Mouse (Mus musculus) thymus, adult 2 months (tissue): ENCODE results near the gene Pxt1. TPM values are rescaled to one million over a fixed set of nuclear protein-coding genes. Genes with fewer than 3 reads are reported as not detected.
A peak's percentile ranks its signal among the peaks of the same experiment; 100 is the strongest.

Source experiments
- DNase-seq: peaks from one replicate; pipeline ENCODE4 v3.0.0; 2021
- H3K27ac ChIP-seq: fragments of 200-500 bp; 2 replicates; pipeline ENCODE4 v1.5.1; 2012; ENCODE audit warnings: low read length, control low read depth; ENCODE audit not compliant: control insufficient read depth, insufficient read depth
- H3K27me3 ChIP-seq: fragments of 200-500 bp; 2 replicates; pipeline ENCODE4 v1.6.1; 2012; ENCODE audit warnings: mild to moderate bottlenecking, low read length, moderate library complexity, mixed read lengths; ENCODE audit not compliant: control insufficient read depth, insufficient read depth
- H3K36me3 ChIP-seq: fragments of 200-500 bp; 2 replicates; pipeline ENCODE4 v1.6.1; 2012; ENCODE audit warnings: mild to moderate bottlenecking, low read length, moderate library complexity; ENCODE audit not compliant: control insufficient read depth, insufficient read depth
- H3K4me1 ChIP-seq: fragments of 200-500 bp; replicated peaks from 2 replicates; pipeline ENCODE4 v1.6.1; 2012; ENCODE audit warnings: low read length; ENCODE audit not compliant: control insufficient read depth, insufficient read depth
- H3K4me3 ChIP-seq: fragments of 200-500 bp; 2 replicates; pipeline ENCODE4 v1.5.1; 2012; ENCODE audit warnings: mild to moderate bottlenecking, low read length, control low read depth, moderate library complexity; ENCODE audit not compliant: control insufficient read depth, insufficient read depth
- CTCF ChIP-seq: fragments of 200-500 bp; IDR thresholded peaks from 2 replicates; pipeline ENCODE4 v1.5.1; 2012; ENCODE audit warnings: mild to moderate bottlenecking, control low read depth, low read length, moderate library complexity, borderline replicate concordance; ENCODE audit not compliant: control insufficient read depth, poor library complexity, insufficient read depth; ENCODE audit errors: extremely low read depth
- POLR2A ChIP-seq: fragments of 200-500 bp; IDR thresholded peaks from 2 replicates; pipeline ENCODE4 v1.6.1; 2012; ENCODE audit warnings: mild to moderate bottlenecking, low read length, control low read depth, moderate library complexity; ENCODE audit not compliant: control insufficient read depth, poor library complexity, insufficient read depth; ENCODE audit errors: extremely low read depth
- WGBS: fragments of 180-500 bp; shearing (Covaris S2); methylation state at CpG from one replicate; pipeline ENCODE4 v1.1.7; 2018; 5-methylcytosine and 5-hydroxymethylcytosine counted together
- polyA plus RNA-seq: library from polyadenylated mRNA; depleted of rRNA; stranded (reverse); fragments of >200 nt; gene quantifications from 2 replicates; pipeline ENCODE4 v1.2.3, GENCODE M21; 2012

Pxt1 gene
- polyA plus RNA-seq, 1 experiment: 0.65 TPM

- H3K4me1 ChIP-seq: peaks cover 23% of the 10 kb centered on the region
- H3K27me3 ChIP-seq: no peaks in the 10 kb centered on the region
- no peak for TF ChIP-seq POLR2A
- TF ChIP-seq CTCF: no peak
- no peak overlapping the region for H3K4me3 ChIP-seq
- no peaks in the 10 kb centered on the region for H3K36me3 ChIP-seq
- no peak overlapping the region for H3K27ac ChIP-seq
- 94% methylated on average over 13 of the region's 13 CpGs for WGBS
- DNase-seq: no peak
Measured at GRCm38 (mm10) chr17:28905377-28905916, 38.2 kb downstream of the Pxt1 start.

GRCm38 (mm10) chr17:28904546-28905376, 38.9 kb downstream of the Pxt1 start:
- Histone ChIP-seq H3K27ac (no peak overlapping the region), H3K4me3 (no peak overlapping the region), H3K4me1 (peaks cover 23% of the 10 kb centered on the region), H3K27me3 (no peaks in the 10 kb centered on the region), H3K36me3 (no peaks in the 10 kb centered on the region)
- peak; percentile 66 for DNase-seq
- peak; percentile 79; the same call in 1 of the 2 replicates for TF ChIP-seq CTCF
- no peak for TF ChIP-seq POLR2A
- 55% methylated on average over 23 of the region's 23 CpGs for WGBS

GRCm38 (mm10) chr17:28901559-28901958, 42.1 kb downstream of the Pxt1 start:
- Histone ChIP-seq H3K27ac (no peak overlapping the region), H3K36me3 (no peaks in the 10 kb centered on the region), H3K27me3 (no peaks in the 10 kb centered on the region), H3K4me1 (peaks cover 3% of the 10 kb centered on the region; the same call in 1 of the 2 replicates), H3K4me3 (no peak overlapping the region)
- TF ChIP-seq POLR2A (no peak), CTCF (no peak)
- 92% methylated on average over 4 of the region's 4 CpGs for WGBS
- no peak for DNase-seq

- WGBS: 83% methylated on average over 19 of the region's 19 CpGs
- no peak for DNase-seq
- Histone ChIP-seq H3K27me3 (no peaks in the 10 kb centered on the region), H3K27ac (no peak overlapping the region), H3K4me3 (peak overlapping the region; percentile 46), H3K4me1 (peaks cover 1% of the 10 kb centered on the region), H3K36me3 (no peaks in the 10 kb centered on the region)
- TF ChIP-seq CTCF: no peak
- TF ChIP-seq POLR2A: no peak
Measured at GRCm38 (mm10) chr17:28899427-28899826, 44.2 kb downstream of the Pxt1 start.

- Histone ChIP-seq H3K4me1 (peaks cover 2% of the 10 kb centered on the region), H3K36me3 (no peaks in the 10 kb centered on the region), H3K27ac (no peak overlapping the region), H3K4me3 (no peak overlapping the region), H3K27me3 (no peaks in the 10 kb centered on the region)
- WGBS: 98% methylated on average over 5 of the region's 5 CpGs
- TF ChIP-seq POLR2A (no peak), CTCF (no peak)
- no peak for DNase-seq
Measured at GRCm38 (mm10) chr17:28898249-28898648, 45.4 kb downstream of the Pxt1 start.

GRCm38 (mm10) chr17:28897817-28898216, 45.8 kb downstream of the Pxt1 start:
- Histone ChIP-seq H3K4me3 (no peak overlapping the region), H3K4me1 (peaks cover 2% of the 10 kb centered on the region), H3K27me3 (no peaks in the 10 kb centered on the region), H3K36me3 (no peaks in the 10 kb centered on the region), H3K27ac (no peak overlapping the region)
- no peak for DNase-seq
- 92% methylated on average over 5 of the region's 5 CpGs for WGBS
- TF ChIP-seq POLR2A (no peak), CTCF (no peak)
